Mouse (Mus musculus) cerebellum, postnatal 14 days (tissue): ENCODE results near the gene Tspan32.

Experiments used
- DNase-seq, 2 experiments: peaks; one replicate each; pipeline ENCODE4 v3.0.0; 2021; ENCODE audit warnings: mixed read lengths in 2 of 2

Gene Tspan32

DNA sequence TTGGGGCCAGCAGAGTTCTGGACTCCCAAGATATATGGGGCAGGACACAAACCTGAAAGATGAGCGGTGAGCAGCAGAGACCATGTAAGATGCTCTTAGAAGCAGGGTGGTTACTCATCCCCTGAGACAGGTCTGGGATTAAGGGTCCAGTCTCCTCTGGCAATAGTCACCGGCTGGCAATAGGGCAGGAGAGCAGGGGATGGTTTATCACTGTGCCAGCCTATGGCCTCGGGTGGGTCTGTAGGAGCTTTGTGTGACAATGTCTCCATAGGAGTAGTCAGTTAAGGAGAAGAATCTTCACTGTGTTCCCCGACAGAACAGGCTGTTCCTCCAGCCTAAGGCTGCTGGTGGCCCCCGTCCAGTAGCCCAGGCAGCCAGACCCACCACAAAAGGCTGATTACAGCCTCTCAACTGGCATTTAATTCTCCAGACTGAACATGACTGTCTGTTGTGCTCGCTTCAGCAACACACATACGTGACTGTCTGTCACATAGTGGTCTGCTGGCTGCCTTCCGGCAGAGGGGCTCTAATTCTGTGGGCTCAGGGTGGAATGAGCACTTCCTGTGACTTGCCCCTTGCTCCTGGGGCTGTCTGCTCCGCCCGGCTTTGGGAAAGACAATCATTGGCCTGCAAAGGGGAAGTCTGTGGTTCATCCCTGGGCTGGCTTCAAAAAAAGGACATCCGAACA is 50.8 kb downstream of the Tspan32 start:
- DNase-seq = peak in 1 of 2 experiments; percentile 44

DNA sequence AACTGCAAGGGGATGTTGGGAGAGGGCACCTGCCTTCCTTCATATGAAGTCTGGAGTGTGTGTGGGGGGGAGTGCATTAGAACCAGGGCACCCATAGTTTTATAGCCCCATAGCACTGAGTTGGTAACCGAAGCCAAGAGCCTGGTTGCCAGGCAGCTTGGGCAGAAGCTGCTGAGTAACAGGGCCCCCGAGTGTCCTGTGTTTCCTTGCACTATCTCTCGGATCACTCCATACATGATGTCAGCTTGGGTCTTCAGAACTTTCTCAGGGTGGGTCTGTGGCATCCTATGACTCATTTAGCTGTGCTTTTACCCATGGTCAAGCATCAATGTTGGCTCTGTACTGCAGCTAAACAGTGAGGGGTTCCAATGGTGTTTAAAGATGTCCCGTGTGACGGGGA is 52.2 kb downstream of the Tspan32 start:
- peak in 1 of 2 experiments; percentile 20 for DNase-seq

DNA sequence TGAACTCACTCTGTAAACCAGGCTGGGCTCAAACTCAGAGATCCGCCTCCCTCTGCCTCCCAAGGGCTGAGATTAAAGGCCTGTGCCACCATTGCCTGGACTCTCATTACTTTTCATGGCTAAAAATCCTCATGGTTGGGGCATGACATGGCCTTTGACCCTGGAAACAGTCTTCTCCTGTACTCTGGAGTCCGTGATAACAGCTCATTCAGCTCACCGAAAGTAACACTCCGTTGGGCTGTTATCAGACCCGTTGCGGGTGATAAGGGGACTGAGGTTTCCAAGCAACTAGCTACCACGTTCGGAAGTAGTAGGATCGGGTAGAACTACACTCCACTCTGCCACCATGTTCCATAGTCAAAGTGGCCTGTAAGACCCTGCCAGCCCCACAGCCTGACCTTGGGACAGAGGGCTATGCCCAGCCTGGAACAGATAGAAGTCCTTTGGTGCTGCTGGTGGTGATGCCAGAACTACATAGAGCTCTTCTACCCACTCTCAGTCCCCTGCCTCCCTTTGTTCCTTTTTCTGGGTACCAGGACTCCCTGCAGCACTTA is 52.9 kb downstream of the Tspan32 start:
- peak in 1 of 2 experiments; percentile 23 for DNase-seq

- peak in 1 of 2 experiments; percentile 28 for DNase-seq
Measured at GRCm38 (mm10) chr7:143058221-143058697, 53.4 kb downstream of the Tspan32 start.

- peak; percentile 72 to 82 for DNase-seq
Measured at GRCm38 (mm10) chr7:143059202-143059870, 54.5 kb downstream of the Tspan32 start.

DNA sequence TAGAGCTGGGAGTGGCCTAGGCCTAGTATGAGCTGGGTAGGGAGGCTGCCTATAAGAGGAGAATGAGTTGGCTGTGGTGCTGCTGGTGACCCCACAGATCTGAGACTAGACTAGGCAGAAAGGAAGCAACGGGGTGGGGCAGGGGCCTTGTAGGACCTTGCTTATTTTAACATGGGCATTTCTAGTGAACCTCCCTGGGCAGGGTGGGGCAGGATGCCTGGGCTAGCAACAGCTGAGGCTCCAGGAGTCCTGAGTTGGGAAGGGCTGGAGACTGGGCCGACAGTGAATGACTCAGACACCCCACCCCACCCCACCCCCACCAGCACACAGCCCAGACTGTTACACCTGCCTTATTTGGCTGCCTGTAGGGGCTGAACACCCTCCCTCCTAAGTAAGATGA is 57.9 kb downstream of the Tspan32 start:
- DNase-seq = no peak

DNA sequence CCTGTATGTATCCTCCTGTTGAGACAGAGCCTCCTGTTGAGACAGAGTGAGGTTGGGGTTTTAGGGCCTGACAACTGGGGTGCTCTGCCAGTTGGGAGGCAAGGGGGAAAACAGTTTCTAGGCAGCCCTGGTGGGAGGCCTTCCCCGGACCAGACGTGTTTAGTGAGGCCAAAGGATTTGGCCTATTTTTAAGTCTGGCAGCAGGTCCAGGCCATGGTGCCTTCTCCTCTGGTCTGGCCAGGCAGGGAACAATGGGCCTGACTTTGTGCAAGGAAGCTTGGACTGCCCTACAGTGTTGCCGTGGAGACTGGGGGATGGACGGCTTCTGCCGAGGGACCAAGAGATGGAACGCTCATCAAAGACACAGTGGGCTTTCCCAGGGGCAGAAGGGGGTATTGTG is 59.4 kb downstream of the Tspan32 start:
- peak in 1 of 2 experiments; percentile 35 for DNase-seq

GRCm38 (mm10) chr7:143065692-143066091 is 60.8 kb downstream of the Tspan32 start:
- DNase-seq = no peak

DNA sequence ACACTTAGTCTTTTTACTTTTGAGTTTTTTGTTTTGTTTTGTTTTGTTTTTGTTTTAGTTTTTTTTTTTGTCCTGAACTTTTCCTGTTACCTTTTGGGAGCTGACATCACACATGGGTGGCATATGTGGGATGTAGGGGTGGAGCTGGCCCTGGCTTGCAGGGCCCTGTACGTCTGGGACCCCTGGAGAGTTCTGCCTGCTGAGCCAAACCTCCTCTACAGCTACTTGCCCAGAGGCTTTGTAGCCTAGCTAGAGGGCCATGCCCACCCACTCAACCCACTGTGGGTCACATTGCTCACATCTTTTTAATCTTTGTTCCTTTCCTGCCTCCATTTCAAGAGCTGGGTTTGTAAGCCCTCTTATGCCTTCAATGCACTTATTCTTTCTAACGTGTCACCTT is 62.6 kb downstream of the Tspan32 start:
- DNase-seq = peak; percentile 35 to 53

DNA sequence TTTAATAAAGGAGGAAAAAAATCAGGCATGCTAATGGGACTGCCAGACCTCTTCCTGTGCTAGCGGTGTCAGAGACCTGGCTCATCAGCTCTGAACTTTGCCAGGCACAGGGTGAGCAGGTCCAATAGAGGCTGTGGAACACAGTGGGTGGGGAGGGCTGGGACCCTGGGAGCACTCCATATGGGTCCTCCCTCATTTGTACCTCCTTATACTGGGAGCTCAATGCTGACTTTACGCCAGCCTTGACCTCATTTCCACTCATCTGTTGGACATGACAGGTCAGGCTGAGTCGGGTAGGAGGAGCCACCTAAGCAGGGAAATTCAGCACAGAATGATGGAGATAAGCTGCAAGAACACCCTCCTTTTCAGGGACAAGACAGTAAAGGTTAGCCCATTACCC is 63.1 kb downstream of the Tspan32 start:
- peak; percentile 49 to 58 for DNase-seq

DNA sequence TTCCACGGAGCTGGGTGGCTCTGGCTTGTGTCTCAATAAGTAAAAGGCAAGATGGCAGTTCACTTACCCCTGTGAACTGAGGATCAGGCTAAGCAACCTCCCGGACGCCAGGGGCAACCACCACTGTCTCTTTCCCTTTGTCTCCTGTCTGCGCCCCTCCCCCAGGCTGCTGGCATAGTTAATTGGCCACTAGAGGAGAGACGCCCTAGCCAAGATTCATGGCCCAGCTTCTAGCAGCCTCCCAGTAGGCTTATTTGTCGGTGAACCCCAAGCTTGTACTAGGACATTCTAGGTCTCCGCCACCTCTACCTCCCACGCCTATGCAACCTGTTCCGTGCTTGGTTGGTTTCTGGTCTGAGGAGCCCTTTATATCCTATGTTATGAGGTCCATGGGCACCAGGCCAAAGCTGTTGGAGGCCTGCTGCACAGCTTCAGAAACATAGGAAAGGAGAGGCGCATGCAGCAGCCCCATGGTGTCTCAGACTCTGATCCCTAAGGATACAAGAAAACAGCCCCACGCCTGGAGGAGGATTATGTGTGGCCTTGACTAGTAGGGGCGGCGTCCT is 63.6 kb downstream of the Tspan32 start:
- peak; percentile 78 to 92 for DNase-seq

GRCm38 (mm10) chr7:143068882-143069591 is 64.2 kb downstream of the Tspan32 start, which contains the start of gene Tssc4:
Gene Tssc4, plus strand, starts transcription at chr7:143069249.
- DNase-seq = peak; percentile 98 to 99
